Mouse (Mus musculus) right cerebral cortex, postnatal 36 days (tissue): Measurements from ENCODE around the gene Zfp414.
"Not testable (repeated sequence)": the region's sequence is repeated elsewhere in the genome, so short reads cannot be mapped to it uniquely, and the experiment has no call there.

Source experiments
- DNase-seq, 2 experiments: peaks; one replicate each; pipeline ENCODE4 v3.0.0; 2022; ENCODE audit warnings: low spot score in 2 of 2, mixed read lengths in 1 of 2

Zfp414 gene

DNA sequence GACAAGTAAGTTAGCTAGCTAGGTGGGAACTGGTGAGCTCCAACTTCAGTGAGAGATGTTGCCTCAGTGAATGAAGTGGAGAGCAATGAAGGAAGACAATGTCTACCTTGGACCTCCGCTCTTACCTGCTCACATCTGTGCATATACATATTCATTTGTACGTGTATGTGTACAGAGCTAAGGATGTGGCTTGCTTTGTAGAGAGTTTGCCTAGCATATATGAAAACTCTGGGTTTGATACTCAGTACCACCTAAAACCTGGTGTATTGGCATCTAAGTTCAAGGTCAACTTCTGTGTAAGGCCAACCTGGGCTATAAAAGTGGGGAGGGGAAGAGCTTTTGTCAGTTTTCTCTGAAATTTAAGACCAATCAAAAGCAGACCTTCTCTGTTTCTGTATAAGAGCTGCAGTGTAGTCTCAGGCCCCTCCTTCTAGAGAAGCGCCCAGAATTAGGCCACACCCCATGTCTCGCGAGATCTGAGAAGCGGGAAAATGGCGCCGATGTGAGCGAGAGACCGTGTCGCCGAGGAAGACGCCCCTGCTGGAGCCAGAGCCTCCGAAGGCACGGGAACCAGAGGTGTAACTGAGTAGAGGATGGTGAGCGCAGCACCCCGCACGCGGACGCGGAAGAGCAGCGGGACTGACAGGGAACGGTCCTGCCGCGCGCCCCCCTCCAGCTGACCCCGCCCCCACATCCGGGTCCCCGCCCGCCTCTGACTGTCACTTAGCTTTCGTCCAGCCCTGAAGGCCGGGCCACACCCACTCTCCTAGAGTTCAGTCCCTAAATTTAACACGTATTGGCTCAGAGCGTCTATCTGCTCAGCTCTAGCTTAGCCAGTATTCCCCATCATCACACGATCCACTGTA is at the start of gene Zfp414:
Zfp414 (plus strand) TSS at position 470 of the 866 bp plus-strand sequence.
- DNase-seq: peak; percentile 81 to 83

DNA sequence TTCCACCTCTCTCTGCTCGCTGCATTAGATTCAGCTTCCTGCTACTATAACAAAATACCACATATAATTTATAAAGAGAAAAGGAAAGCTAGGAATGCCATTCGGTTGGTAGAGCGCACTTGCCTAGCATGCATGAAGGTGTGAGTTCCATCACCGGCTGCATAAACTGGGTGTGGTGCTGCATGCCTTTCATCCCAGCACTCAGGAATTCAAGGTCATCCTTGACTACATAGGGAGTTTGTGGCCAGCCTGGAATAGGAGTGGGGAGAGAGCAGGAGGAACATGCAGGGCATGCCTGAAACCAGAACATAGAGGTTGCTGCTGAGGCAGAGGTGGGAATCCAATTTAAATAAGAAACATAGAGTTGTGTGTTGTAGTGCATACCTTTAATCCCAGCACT is 44.8 kb upstream of the Zfp414 start:
- no peak for DNase-seq

- DNase-seq: no peak
Observed at GRCm38 (mm10) chr17:33586011-33586410, 42.9 kb upstream of the Zfp414 start.

- no peak for DNase-seq
Observed at GRCm38 (mm10) chr17:33597271-33597670, 31.6 kb upstream of the Zfp414 start.

GRCm38 (mm10) chr17:33598506-33598905 is 30.4 kb upstream of the Zfp414 start:
- DNase-seq: no peak

DNA sequence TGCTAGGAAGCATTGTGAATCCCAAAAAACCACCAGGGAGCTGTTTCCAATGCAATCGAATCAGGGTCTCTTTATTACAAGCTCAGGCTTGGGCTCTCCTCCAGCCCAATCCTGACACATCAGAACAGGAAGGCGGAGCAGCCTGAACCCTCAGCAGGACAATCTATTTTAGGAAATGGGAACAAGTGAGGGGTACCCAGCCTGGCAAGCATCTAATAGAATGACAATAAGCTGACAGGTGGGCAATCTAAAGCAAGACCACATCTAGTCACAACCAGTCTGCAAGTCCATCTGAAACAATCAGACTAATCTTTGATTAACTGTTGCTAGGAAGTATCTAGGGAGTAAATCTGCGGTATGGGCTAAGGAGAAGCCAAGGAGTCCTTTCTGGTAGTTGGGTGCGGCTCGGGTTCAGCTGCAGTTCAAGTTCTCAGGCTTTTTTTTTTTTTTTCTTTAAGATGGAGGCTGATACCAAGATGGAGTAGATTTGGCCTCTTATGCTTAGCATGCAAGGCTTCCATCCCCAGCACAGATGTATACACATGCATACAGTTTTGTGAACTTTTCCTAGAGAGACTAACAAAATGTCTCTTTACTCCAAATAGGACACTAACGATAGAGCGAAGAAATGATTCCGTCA is 28.9 kb upstream of the Zfp414 start:
- no peak for DNase-seq

GRCm38 (mm10) chr17:33600831-33601230 is 28.1 kb upstream of the Zfp414 start:
- no peak for DNase-seq

DNA sequence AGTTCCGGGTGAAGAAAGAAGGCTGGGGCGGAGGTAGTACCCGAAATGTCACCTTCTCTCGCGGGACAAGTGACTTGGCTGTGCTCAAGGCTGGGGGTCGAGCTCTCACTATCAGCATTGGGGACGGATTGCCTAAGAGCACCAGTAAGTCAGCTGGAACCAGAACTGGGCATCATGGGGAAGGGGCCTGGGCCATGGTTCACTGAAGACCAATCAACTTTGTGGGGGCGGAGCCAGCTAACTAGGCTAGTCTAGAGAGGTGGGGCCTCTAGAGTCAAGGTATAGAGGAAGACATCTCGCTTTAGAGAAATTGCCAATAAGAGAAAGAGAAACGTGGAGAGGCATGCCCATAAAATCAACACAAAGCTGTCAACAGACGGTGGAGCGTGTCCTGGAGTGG is 26.9 kb upstream of the Zfp414 start:
- DNase-seq: no peak

DNA sequence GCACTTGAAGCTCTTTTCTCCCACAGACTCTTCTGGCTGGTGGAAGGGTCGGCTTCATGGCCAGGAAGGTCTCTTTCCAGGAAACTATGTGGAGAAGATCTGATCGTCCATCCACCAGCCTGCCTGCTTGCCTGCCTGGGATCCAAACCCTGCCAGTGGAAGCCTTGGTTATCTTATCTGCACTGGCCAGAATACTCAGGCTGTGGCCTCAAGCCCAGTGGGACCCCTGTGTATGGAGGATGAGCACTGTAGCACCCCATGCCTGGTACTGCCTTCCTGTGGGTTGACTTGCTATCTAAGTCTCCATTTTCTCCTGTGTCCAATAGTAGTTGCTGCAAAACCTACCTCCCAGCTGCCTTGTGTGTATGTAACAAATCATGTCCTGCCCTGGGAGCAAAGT is 21.6 kb upstream of the Zfp414 start:
- no peak for DNase-seq

- no peak for DNase-seq
Observed at GRCm38 (mm10) chr17:33610548-33610947, 18.3 kb upstream of the Zfp414 start.

DNA sequence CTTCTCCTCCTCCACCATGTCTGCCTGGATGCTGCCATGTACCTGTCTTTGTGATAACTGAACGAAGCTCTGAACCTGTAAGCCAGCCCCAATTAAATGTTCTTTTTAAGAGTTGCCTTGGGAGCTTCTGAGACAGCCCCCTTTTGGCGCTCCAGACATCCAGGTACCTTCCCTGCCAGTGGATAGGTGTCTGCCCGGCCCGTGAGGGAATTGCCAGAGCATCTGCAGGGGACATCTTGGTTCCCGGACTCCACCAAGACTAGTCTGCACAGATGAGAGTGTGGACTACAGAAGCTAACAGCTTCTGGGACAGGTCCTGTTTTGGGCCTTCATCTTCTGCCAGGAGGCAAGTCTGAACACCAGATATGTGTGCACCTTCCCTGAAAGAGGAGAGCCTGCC is 15.2 kb upstream of the Zfp414 start:
- not testable (repeated sequence) for DNase-seq

GRCm38 (mm10) chr17:33627281-33627680 is 1.6 kb upstream of the Zfp414 start:
- no peak for DNase-seq

- no peak for DNase-seq
Observed at GRCm38 (mm10) chr17:33629487-33630125, 716 bp downstream of the Zfp414 start.

DNA sequence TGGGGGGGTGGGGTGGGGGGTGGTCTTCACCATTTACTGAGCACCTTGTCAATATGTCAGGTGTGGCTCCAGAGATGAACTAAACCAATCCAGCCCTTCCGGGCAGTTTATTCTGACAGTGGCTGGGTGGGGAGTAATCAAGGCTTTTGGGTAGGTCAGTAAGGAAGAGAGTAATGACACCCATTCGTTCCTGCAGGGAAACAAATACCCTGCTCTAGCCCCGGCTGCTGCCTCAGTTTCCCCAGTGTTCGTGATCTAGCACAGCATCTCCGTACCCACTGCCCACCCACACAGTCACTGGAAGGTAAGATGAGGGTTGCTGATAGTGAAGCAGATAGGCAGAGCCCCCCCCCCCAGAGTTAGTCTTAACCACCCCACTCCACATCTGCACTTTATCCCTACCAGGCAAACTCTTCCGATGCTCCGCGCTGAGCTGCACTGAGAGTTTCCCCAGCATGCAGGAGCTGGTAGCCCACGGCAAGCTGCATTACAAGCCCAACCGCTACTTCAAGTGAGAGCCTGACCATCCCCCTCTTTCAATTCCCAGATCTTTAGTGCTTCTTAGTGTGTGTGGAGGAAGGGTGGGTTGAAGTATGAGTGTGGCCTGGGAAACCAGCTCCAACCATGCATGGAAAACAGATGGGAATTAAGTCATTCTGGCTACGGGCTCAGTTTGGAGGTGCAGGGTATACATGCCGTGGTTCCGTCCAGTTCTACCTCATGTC is 1.4 kb downstream of the Zfp414 start:
- DNase-seq: no peak

DNA sequence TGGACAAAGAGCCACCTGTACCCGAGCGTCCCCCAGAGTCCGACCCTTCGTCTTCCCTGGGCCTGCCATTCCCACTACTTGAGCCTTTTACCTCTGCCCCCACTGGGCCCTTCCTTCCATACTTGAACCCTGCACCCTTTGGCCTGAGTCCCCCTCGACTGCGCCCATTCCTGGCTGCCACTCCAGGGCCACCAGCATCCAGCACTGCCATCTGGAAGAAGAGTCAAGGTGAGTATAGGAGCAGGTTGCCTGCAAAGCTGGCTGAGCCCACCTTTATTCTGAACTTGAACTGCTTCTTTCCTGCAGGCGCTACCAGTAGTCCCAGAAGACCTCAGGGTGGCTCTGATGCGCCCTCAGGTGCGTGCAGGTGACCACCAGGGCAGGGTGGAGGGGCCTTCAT is 2.3 kb downstream of the Zfp414 start:
- no peak for DNase-seq

DNA sequence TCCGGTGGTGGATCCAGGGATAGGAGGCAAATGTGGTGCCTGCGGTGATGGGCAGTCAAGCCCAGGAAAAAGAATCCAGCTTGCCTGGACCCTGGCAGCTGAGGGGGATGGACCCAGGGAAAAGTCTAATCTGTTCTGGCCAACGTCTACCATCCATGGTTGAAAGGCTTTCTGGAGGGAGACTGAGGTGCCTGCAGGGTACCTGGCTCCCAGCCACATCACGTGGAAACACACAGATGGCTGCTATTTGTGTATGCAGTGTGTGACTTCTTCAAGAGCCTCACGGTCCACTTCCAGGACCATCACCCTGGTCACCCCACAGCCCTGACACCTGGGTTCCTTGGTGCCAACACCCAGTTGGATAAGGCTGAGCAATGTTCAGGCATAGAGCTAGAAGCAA is 2.9 kb downstream of the Zfp414 start:
- DNase-seq: no peak

- DNase-seq: peak in 1 of 2 experiments; percentile 75
Observed at GRCm38 (mm10) chr17:33637038-33637437, 8.1 kb downstream of the Zfp414 start.

GRCm38 (mm10) chr17:33637516-33638276 is 8.8 kb downstream of the Zfp414 start, which contains the start of gene Pram1:
TSS of gene Pram1 (plus strand) at chr17:33638056.
- no peak for DNase-seq

GRCm38 (mm10) chr17:33639743-33640142 is 10.9 kb downstream of the Zfp414 start:
- no peak for DNase-seq

DNA sequence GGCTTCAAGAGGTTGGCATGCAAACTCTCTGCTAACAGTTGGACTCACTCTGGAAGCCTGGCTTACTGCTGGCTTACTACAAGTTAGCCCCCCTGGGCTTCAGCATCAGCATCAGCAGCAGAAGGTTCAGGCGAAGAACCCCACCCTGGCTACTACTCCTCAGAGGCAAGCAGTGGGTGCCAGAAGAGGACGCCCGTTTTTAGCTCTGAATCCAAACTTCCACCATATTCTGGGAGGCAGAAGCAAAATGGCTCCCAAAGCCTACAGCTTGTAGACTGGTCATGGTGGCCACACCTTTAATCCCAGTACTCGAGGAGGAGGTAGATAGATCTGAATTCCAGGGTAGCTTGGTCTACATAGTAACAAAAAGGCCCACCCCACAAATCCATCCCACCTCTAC is 15.2 kb downstream of the Zfp414 start:
- no peak for DNase-seq

DNA sequence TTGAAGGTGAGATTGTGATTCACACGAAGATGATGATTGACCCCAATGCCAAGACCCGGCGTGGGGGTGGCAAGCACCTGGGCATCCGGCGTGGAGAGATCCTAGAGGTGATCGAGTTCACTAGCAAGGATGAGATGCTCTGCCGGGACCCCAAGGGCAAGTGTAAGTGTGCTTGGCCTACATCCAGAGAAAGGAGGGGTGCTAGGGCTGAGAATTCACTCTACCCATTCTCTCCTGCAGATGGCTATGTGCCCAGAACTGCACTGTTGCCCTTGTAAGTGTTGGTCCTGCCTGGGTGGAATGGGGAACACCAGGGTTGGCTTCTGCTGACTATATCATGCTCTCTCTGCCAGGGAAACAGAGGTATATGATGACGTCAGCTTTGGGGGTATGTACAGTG is 16.2 kb downstream of the Zfp414 start:
- no peak for DNase-seq
